Mouse (Mus musculus): Measurements from ENCODE around the gene Rbmxl2. TPM values are rescaled to one million over a fixed set of nuclear protein-coding genes. Genes with fewer than 3 reads are reported as not detected.

Gene Rbmxl2
- total and polyA plus RNA-seq, 3 experiments = not detected

DNA sequence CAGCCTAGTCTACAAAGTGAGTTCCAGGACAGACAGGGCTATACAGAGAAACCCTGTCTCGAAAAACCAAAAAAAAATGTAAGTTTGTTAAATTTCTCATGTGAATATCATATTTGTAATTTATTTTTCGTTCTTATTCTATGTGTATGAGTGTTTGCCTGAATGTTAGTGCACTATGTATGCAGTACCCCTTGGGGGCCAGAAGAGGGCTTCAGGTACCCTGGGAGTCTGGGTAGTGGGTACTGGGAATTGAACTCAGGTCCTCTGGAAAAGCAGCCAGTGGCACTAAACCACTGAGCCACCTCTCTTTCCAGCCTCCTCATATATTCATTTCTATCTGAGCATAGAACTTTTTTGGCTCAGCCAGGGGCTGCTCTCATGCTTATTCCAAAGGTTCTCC is 7.6 kb downstream of the Rbmxl2 start:
- dilution Hi-C loops (cut with MboI; ENCODE audit: extremely low pct_ligation_motif_present, extremely low pct_unique_long_range_greater_than_20kb, low sequenced_read_pairs) = no loop called here
- TF ChIP-seq USF2 (conservative IDR thresholded peaks at IDR 0.05; ENCODE audit: low read depth, low read length) (no peak), ZNF384 (IDR thresholded peaks at IDR 0.05; ENCODE audit: low read depth, low read length) (no peak), SMC3 (IDR thresholded peaks at IDR 0.05; ENCODE audit: low read depth, low read length) (peak; percentile 45), ETS1 (conservative IDR thresholded peaks at IDR 0.05; ENCODE audit: low read depth, low read length) (no peak), ZC3H11A (IDR thresholded peaks at IDR 0.05; ENCODE audit: low read depth, low read length) (no peak), CTCF (conservative IDR thresholded peaks at IDR 0.05 in 1 of 2, IDR thresholded peaks at IDR 0.05 in 1 of 2; ENCODE audit: low read depth in 2 of 2, low read length in 2 of 2) (peak; percentile 38 to 51; a peak in 3 of 4 replicates), PAX5 (IDR thresholded peaks at IDR 0.05; ENCODE audit: low read length) (no peak), RAD21 (IDR thresholded peaks at IDR 0.05; ENCODE audit: low read depth, low read length) (peak; percentile 13; the same call in 1 of the 2 replicates)
- Histone ChIP-seq H3K4me3 (replicated peaks in 1 of 3; ENCODE audit: low read depth in 2 of 3, low read length in 2 of 3, poor library complexity in 1 of 3) (no peak overlapping the region), H3K9me3 (replicated peaks; ENCODE audit: low read length) (no peaks in the 10 kb centered on the region), H3K27me3 (replicated peaks) (no peaks in the 10 kb centered on the region), H3K4me2 (ENCODE audit: insufficient read depth, low read depth, poor library complexity, severe bottlenecking) (no peak overlapping the region), H3K36me3 (replicated peaks in 1 of 2; ENCODE audit: control insufficient read depth in 1 of 2, insufficient read depth in 1 of 2, low read length in 1 of 2) (no peaks in the 10 kb centered on the region), H3K9ac (ENCODE audit: insufficient read depth, low read depth) (no peak overlapping the region), H3K27ac (ENCODE audit: insufficient read depth, low read depth) (no peak overlapping the region), H3K4me1 (ENCODE audit: control insufficient read depth in 1 of 2, insufficient read depth in 2 of 2) (no peaks in the 10 kb centered on the region), H3K79me2 (replicated peaks; ENCODE audit: control insufficient read depth, extremely low read depth, insufficient read depth, poor library complexity, severe bottlenecking) (no peaks in the 10 kb centered on the region)
- in situ Hi-C loops (cut with MboI; ENCODE audit: low pct_ligation_motif_present, low pct_unique_long_range_greater_than_20kb, low sequenced_read_pairs) = loop anchor here (25.0 kb wide), 1 partner anchor 545 kb away; the partner anchor contains the start of gene Cyb5r2
- DNase-seq (ENCODE audit: extremely low read depth) = no peak

- Histone ChIP-seq H3K4me1 (ENCODE audit: control insufficient read depth in 1 of 2, insufficient read depth in 2 of 2) (no peaks in the 10 kb centered on the region), H3K9me3 (replicated peaks; ENCODE audit: low read length) (no peaks in the 10 kb centered on the region), H3K4me2 (ENCODE audit: insufficient read depth, low read depth, poor library complexity, severe bottlenecking) (no peak overlapping the region), H3K27me3 (replicated peaks) (no peaks in the 10 kb centered on the region), H3K27ac (ENCODE audit: insufficient read depth, low read depth) (no peak overlapping the region), H3K79me2 (replicated peaks; ENCODE audit: control insufficient read depth, extremely low read depth, insufficient read depth, poor library complexity, severe bottlenecking) (no peaks in the 10 kb centered on the region), H3K4me3 (replicated peaks in 1 of 3; ENCODE audit: low read depth in 2 of 3, low read length in 2 of 3, poor library complexity in 1 of 3) (no peak overlapping the region), H3K36me3 (replicated peaks in 1 of 2; ENCODE audit: control insufficient read depth in 1 of 2, insufficient read depth in 1 of 2, low read length in 1 of 2) (no peaks in the 10 kb centered on the region), H3K9ac (ENCODE audit: insufficient read depth, low read depth) (no peak overlapping the region)
- in situ Hi-C loops (cut with MboI; ENCODE audit: low pct_ligation_motif_present, low pct_unique_long_range_greater_than_20kb, low sequenced_read_pairs) = no loop called here
- no peak for DNase-seq (ENCODE audit: extremely low read depth)
- dilution Hi-C loops (cut with MboI; ENCODE audit: extremely low pct_ligation_motif_present, extremely low pct_unique_long_range_greater_than_20kb, low sequenced_read_pairs) = no loop called here
- no peak for TF ChIP-seq POLR2AphosphoS2 (IDR thresholded peaks at IDR 0.05; ENCODE audit: low read depth, low read length)
- no peak for TF ChIP-seq USF2 (conservative IDR thresholded peaks at IDR 0.05; ENCODE audit: low read depth, low read length)
- TF ChIP-seq MEF2A (IDR thresholded peaks at IDR 0.05; ENCODE audit: borderline replicate concordance, low read depth, low read length) = no peak
- TF ChIP-seq KAT2A (IDR thresholded peaks at IDR 0.05; ENCODE audit: insufficient replicate concordance, low read length) = no peak
- no peak for TF ChIP-seq BHLHE40 (IDR thresholded peaks at IDR 0.05; ENCODE audit: low read depth, low read length)
- no peak for TF ChIP-seq EP300 (IDR thresholded peaks at IDR 0.05; ENCODE audit: low read length)
- no peak for TF ChIP-seq USF1 (IDR thresholded peaks at IDR 0.05; ENCODE audit: low read depth, low read length)
- no peak for TF ChIP-seq JUN (IDR thresholded peaks at IDR 0.05; ENCODE audit: insufficient read depth, low read depth, low read length)
- TF ChIP-seq E2F4 (IDR thresholded peaks at IDR 0.05; ENCODE audit: insufficient replicate concordance, low read depth, low read length) = no peak
Observed at GRCm38 (mm10) chr7:107236854-107237253, 27.6 kb downstream of the Rbmxl2 start.
